Mouse (Mus musculus) skeletal muscle tissue, adult 2 months (tissue): ENCODE results near the gene Rhot1.
"Not testable (repeated sequence)": the region's sequence is repeated elsewhere in the genome, so short reads cannot be mapped to it uniquely, and the experiment has no call there.

Experiments
- DNase-seq: peaks from one replicate; pipeline ENCODE4 v3.0.0-alpha.2; 2012; ENCODE audit warnings: low read depth, low spot score

Gene Rhot1

DNA sequence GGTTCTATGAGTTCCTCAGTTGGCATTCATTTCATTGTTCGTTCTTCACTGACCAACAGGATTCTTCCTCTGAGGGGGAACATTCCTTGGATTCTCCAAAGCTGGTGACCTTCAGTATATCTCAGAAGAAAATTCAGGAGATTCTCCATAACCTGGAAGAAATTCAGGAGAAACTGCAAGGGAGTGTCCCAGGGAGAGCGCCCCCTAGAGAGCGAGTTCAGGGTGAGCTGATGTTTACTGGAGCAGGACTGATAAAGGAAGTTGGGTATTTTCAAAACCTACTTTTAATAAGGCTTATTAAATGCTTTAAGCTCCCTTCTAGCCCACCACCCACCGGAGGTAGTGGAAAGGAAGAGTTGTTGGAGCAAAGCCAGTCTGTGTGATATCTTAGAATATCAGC, 15.0 kb upstream of the Rhot1 start:
- DNase-seq = no peak

DNA sequence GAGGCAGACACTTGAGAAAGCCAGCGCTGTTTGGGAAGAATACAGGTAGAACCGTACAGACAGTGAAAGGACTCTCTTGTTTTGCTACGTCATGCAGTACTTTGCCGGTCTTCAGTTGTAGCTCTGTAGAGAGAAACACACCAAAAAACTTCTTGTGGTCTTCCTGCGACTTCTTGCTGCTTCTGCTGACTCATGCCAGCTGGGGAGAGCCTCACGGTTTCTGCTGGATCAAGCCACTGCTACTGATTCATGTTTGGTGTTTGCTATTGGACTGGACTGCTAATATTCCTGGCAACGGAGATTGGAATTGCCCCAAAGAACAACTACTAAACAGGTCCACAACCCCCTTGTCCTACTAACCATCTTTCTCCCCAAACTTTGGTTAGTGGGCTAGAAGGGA, 12.5 kb upstream of the Rhot1 start:
- DNase-seq = no peak

DNA sequence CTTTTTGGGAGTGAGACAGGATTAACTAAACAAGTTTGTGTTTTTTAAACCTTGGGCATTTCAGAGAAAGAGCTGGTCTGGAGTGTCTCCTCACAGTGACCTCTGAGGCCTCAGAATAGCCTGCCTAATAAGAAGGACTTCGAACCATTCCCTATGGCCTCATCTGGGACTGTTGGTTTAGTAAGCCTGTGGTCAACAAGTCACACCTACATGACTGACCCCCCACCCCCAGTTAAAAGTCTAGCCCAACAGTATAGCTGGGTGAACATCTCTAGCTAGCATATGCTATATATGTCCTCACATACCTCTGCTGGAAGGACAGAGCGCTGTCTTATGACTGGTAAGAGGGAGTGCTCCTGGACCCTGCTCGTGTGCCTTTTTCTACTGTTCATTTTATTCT, 9.5 kb upstream of the Rhot1 start:
- no peak for DNase-seq

DNA sequence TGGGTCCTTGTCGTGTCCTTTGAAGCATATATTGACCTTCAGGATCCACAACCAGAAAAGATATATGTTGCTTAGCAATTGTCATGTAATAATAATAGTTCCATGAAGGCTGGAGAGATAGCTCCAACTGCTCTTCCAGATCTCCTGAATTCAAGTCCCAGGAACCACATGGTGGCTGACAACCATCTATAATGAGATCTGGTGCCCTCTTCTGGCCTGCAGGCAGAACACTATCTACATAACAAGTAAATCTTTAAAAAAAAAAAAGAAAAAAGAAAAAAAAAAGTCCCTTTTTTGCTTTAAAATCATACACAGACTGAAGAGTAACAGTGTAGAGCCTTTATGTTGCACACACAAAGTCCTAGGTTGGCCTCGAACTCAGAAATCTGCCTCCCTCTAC, 9.0 kb upstream of the Rhot1 start:
- no peak for DNase-seq

DNA sequence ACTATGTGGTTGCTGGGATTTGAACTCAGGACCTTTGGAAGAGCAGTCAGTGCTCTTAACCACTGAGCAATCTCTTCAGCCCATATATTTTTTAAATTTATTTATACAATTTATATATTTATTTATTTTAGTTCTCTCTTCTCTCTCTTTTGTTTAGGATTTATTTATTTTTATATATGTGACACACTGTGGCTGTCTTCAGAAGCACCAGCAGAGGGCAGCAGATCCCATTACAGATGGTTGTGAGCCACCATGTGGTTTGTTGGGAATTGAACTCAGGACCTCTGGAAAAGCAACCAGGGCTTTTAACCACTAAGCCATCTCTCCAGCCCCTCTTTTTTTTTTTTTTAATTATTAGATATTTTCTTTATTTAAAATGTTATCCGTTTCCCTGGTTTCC, 8.5 kb upstream of the Rhot1 start:
- DNase-seq = no peak

DNA sequence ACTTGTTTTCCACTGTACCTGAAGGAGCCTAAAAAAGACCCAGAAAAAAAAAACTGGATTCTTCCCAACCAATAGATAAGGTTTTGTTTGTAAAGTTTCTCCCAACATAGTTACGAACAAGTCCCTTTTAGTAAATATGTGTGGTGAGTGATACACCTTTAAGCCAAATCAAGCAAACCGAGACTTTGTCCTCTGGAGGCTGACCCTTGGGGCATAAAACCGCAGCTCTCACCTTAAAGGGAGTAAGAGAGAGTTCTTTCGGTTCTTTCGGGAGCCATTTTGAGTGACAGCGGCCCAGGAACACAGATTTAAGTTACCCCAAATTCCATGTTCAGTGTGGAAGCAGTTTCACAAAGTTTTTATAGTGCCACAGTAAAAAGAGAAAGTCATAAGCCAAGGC, 6.5 kb upstream of the Rhot1 start:
- DNase-seq = no peak

DNA sequence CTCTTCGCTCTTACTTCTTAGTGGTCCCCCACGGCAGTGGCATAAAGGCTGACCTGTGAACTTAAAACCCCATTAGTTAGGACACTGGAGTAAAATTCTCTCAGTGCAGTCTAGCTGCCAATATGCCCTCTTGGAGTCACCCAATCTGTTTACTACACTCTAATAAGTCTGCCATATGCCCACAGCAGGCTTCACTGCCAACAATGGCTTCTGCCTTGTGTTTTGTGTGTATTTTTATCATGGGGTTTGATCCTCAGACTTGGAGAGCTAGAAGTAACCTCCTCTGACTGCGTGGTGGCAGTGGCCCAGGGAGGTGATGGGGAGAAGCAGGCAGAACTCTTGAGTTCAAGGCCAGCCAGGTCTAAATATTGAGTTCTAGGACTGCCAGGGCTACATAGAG, 4.8 kb upstream of the Rhot1 start:
- no peak for DNase-seq

DNA sequence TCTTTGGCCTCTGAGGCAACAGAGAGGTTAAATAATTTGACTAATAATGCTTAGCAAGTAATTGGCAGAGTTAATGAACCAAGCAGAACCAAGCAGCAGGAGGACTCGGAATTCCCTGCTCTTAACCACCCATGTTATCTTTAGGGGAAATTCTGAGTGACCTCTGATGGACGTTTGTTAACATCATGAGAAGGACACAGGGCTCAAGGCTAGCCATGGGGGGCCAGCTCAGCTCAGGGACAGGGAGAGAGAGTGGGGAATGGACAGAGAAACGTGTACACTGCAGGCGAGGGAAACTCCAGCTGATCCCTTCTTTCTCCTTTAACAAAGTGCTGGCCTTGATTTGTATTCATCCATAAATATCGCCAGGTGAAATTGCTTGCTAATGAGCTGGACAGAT, 3.9 kb upstream of the Rhot1 start:
- DNase-seq = no peak

DNA sequence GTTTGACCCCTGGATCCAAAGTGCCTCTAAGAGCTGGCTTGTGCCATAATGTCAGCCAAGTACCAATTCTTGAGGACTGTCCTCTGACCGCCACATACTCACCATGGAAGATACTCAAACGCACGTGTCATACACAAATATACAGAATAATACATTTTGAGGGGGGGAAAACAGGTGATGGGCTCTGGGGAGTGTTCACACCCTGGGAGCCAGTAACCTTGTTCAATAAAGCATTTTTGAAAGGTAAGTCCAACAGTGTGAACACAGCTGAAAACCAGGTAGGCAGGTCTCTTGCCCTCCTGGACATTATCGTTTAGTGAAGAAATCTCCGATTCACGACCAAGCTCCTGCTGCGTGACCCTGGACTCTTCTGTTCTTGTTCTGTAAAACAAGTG, 357 bp upstream of the Rhot1 start:
- no peak for DNase-seq

DNA sequence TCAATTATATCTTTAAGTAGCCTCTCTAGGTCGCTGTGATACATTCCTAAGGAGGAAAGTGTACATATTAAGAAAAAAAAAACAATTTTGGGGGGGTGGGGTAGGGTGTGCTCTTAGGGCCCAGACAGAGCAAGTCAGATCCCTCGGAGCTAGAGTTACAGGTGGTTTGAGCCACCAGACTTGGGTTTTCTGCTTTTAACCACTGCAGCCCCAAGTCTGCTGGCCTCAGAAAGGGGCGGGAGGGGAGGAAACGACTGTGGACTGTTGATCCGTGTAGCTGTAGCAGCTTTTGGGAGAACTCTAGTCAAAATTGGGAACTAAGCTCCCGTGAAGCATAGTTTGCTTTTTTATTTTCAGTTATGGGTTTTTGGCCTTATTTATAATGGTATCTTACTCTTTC, 1.5 kb downstream of the Rhot1 start:
- no peak for DNase-seq

DNA sequence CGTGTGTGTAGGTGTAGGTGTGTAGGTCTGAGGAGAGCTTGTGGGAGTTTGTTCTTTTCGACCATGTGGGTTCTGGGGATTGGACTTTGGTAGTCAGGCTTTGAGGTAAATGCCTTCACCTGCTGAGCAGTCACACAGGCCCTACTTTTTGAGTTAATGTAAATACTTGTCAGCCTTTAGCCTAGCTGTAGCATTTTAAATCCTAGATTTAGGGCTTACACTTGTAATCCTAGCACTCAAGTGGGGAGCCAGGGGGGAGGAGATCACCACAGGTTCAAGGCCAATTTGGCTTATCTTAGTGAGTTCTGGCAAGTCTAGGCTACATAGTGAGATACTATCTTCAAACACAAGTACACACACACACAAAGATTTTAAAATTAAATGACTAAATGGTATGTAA, 3.5 kb downstream of the Rhot1 start:
- no peak for DNase-seq

DNA sequence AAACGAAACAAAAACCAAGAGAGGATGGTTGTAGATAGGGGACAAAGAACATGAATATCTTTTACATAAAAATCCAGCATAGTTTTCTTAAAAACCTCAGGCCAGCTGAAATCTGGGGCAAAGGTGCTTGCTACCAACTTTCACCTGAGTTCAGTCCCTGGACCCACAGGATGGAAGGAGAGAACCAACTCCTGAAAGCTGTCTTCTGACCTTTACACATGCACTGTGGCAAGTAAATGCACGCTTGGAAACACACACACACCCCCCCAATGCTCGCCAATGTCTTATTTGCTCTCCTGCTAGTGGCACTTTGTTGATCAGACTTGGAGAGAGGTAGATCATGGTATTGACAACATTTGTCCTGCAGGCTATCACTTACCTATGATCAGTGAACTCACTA, 6.5 kb downstream of the Rhot1 start:
- DNase-seq = no peak

DNA sequence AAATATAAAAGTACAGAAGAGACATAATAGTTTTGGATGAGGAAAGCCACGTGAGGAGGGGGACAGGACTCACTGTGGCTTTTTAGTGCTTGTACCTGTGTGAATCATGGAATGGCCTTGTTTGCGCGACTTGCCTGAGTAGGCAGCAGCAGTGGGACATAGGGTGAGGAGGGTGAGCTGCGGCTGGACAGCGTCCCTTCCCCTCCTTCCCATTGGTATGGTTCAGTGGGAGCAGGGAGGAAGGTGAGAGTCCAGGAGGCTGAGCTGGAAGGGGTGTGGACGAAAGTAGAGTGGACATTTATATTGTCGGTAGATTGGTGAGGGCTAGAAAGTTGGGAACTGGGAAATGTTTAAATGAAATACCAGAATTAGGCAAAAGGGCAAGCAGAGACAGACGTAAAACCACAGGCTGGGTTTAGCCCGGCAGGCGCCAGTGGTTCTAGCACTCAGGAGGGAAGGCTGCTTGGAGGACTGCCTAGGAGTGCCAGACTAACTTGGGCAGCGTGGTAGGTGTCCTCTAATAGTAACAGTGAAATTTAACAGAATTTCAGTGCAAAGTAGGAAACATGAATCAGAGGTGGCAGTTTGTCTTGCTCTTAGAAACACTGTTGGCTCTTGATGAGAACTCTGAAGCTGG, 10.0 kb downstream of the Rhot1 start:
- no peak for DNase-seq

DNA sequence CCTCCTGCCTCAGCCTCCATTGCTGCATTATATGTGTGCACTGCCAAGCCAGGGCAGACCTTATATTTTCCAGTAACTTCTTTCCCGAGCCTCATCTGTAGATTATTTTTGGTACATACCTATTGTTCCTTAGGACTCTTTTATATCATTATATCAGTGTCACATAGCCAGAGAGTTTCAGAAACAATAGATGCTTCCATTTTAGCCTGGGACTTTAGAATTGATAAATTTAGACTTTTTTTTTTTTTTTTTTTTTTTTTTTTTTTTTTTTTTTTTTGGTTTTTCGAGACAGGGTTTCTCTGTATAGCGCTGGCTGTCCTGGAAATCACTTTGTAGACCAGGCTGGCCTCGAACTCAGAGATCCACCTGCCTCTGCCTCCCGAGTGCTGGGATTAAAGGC, 21.2 kb downstream of the Rhot1 start:
- not testable (repeated sequence) for DNase-seq

DNA sequence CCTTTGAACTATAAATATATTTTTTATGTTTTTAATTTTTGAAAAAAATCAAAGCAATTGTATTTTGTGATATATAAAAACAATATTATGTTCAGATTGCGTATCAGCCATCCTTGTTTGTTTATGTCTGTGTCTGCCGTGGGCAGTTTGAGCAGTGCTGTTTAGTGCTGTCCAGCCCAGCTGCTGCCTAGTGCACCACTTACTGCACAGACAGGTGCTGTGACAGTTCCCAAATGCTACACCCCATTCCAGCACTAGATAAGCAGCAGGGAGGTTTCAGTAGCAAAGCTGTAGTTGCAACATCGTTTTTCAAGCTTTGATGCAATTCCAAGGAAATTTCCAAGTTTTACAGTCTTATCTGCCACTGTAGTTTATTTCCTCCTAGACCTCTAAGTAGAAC, 28.5 kb downstream of the Rhot1 start:
- DNase-seq = no peak

DNA sequence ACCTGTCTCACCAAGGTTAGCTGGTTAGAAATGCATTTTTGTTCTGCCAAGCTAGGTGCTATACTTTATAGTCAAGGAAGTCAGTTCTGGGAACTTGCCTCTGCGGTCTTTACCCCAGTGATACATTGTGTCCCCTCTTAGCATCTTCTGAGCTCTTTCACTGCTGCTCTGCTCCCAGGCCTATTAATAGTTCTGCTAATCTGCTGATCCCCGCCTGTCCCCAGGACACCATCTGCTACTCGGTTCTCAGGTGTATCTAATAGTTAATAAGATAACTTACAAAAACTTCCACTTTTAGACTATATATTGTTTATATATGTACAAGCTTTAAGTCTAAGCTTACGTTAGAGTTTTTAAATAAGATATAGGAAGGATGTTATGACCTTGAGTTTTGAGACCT, 29.5 kb downstream of the Rhot1 start:
- DNase-seq = no peak

DNA sequence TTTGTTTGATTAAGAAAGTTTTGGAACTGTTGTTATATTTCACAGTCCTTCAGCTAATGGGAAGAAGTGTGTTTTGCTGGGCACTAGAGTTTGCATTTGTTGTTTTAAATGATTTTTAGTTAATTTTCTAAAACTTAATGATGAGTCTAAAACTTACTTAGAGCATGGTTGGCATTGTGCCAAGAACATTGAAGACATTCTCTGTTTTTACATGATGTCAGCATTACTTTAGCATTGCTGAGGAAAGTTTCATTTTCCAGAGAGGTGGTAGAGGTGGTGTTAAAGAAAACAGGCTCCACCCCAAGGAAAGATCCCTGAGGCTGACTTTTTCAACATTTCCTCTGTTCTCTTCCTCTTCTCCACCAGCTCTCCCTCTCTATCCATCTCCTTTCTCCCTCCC, 38.2 kb downstream of the Rhot1 start:
- peak; percentile 5 for DNase-seq

DNA sequence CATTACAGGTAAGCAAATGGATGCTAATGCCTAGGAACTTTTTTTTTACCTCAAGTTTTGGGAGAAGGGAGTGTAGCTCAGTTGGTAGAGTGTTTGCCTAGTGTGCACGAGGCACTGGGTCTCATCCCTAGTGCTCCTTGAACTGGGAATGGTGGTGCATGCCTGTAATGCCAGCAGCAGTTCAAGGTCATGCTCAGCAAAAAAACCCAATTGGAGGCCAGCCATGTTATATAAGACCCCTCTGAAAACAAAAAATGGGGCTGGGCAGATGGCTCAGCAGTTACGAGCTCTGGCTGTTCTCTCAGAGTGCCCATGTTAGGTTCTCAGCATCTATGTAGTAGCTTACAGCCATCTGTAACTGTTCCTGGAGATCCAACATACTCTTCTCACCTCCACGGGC, 39.7 kb downstream of the Rhot1 start:
- DNase-seq = no peak

DNA sequence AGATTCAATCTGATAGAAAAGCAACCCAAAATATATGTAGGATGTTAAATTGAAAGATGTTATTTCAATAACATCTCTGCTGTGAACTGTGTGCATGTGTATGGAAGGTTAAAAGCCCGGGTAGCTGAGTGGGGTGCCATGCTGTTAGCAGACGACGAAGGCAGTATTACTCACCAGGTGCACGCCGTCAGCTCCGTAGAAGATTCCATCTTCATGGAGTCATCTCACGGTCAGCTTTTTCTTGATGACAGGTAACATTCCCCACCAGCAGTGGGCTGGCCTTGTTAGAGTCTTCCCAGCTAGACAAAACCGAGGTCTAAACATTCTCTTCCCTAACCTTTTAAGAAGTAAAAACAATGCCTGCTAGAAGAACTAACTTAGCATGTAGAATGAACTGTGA, 55.3 kb downstream of the Rhot1 start:
- DNase-seq = no peak

DNA sequence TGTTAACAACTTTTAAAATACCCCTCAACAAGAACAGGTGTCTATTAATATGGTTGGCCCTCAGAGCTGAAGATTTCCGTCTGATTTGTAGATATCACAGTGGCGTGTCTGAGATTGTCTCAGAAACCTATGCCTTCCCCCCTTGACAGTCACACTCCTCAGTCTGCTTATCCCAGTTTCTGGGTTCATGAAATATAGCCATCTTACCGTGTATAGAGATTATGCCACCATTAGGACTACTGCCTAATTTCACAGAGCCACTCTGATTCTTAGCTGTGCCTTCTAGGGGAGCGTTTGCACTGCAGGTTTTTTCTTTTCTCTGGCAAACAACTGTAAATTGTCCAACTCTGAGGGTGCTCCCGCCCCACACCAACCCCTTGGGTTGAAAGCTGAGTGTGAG, 62.3 kb downstream of the Rhot1 start:
- no peak for DNase-seq

DNA sequence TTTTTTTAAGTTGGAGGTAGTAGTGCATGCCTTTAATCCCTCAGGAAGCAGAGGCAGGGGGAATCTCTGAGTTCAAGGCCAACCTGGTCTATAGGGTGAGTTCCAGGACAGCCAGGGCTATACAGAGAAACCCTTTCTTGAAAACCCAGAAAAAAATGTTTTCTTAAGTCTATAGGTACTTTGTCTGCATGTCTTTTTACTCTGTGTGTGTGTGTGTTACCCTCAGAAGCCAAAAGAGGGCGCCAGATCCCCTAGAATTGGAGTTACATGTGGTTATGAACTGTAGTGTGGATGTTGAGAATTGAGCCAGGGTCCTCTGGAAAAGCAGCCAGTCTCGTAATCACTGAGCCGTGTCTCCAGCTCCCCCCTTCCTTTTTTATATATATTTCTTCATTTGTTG, 66.2 kb downstream of the Rhot1 start:
- DNase-seq = no peak

DNA sequence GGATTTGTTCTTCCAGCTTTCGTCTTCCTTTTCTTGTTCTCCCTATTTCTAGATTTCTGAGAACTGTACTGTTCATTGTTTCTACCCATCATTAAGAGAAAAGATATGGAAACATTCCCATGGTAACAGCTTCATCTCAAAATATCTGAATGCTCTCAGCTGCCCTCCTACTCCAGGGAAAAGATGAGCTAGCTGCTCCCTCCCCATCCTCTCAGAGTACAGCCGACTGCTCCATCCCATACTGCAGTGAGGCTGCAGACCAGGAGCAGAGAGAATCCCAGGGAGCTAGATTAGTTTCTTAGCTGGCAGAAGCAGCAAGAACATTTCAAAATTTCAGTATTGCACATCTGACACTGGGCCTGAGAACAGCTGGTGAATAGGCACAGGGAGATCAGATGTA, 69.2 kb downstream of the Rhot1 start:
- no peak for DNase-seq

DNA sequence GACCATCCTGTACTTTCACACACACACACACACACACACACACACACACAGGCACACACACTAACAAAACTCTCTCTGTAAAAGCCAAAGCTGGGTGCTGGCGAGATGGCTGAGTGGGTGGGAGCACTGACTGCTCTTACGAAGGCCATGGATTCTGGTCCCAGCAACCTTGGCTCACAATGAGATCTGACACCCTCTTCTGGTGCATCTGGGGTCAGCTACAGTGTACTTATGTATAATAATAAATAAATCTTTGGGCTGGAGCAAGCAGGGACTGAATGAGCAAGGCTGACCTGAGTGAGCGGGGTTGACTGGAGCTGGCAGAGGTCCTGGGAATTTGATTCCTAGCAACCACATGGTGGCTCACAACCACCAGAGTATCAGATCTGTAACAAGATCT, 75.0 kb downstream of the Rhot1 start:
- peak; percentile 78 for DNase-seq

DNA sequence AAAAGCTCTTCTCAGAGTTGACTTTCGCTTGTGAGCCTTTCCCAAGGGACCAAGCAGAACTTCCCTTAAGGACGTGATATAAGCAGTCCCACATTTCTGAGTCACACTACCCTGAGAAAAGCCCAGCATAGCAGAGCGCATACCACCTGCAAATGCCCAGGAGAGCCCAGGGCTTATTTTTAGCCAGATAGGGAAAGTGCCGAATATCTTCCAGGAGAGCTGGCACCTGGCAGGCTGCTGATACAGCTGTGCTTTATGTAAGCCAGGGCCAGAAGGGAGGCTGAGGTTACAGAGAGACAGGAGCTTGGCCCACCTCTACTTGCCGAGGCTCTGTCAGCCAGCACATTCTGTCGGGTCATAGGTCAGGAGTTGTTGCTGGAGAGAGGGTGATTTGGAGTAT, 75.8 kb downstream of the Rhot1 start:
- peak; percentile 87 for DNase-seq

DNA sequence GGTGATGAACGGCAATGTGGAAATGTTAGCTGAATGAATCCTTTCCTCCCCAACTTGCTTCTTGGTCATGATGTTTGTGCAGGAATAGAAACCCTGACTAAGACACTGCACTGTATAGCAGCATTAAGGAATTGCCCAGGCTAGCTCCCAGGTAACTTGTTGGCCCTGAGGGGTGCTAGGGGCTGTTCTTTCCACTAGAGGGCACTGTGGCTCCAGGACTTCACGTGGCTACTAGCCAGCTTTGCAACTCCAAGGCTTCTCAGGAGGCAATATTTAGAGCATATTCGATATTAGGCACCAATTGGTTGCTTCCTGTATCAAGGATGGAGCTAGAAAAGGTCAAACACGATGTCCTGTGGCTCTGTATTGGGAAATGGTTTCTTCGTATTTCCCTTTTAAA, 78.3 kb downstream of the Rhot1 start:
- peak; percentile 61 for DNase-seq
